Mouse (Mus musculus) cortical plate, adult 2 months (tissue): ENCODE measurements around the gene Rheb. TPM values are rescaled to one million over a fixed set of nuclear protein-coding genes. Genes with fewer than 3 reads are reported as not detected.

Source experiments
- H3K27ac ChIP-seq: fragments of 200-500 bp; 2 replicates; pipeline ENCODE4 v1.5.1; 2012; ENCODE audit warnings: low read length, control low read depth, inconsistent platforms; ENCODE audit not compliant: insufficient read depth
- H3K4me1 ChIP-seq: fragments of 200-500 bp; 2 replicates; pipeline ENCODE4 v1.6.1; 2011; ENCODE audit warnings: low read length; ENCODE audit not compliant: control insufficient read depth, insufficient read depth
- H3K4me3 ChIP-seq: fragments of 200-500 bp; 2 replicates; pipeline ENCODE4 v1.5.1; 2011; ENCODE audit warnings: mild to moderate bottlenecking, low read length, control low read depth; ENCODE audit not compliant: insufficient read depth
- CTCF ChIP-seq: fragments of 200-500 bp; IDR thresholded peaks from 2 replicates; pipeline ENCODE4 v1.5.1; 2011; ENCODE audit warnings: mild to moderate bottlenecking, control low read depth, low read length; ENCODE audit not compliant: insufficient read depth; ENCODE audit errors: extremely low read depth
- POLR2A ChIP-seq: fragments of 200-500 bp; IDR thresholded peaks from 2 replicates; pipeline ENCODE4 v1.6.1; 2011; ENCODE audit warnings: mild to moderate bottlenecking, low read length, control low read depth; ENCODE audit not compliant: insufficient read depth; ENCODE audit errors: extremely low read depth
- polyA plus RNA-seq: library from polyadenylated mRNA; depleted of rRNA; stranded (reverse); fragments of >200 nt; gene quantifications from 2 replicates; pipeline ENCODE4 v1.2.3, GENCODE M21; 2012

Gene Rheb
- polyA plus RNA-seq, 1 experiment = 103 TPM

GRCm38 (mm10) chr5:24843841-24844240 is 1.4 kb upstream of the Rheb start:
- peak overlapping the region; percentile 90; the same call in 1 of the 2 replicates for H3K27ac ChIP-seq
- peaks cover 3% of the 10 kb centered on the region; the same call in 1 of the 2 replicates for H3K4me1 ChIP-seq
- H3K4me3 ChIP-seq = no peak overlapping the region
- TF ChIP-seq CTCF (no peak), POLR2A (no peak)

GRCm38 (mm10) chr5:24843103-24843475 is 665 bp upstream of the Rheb start:
- TF ChIP-seq CTCF = no peak
- no peak for TF ChIP-seq POLR2A
- Histone ChIP-seq H3K27ac (peak overlapping the region; percentile 90), H3K4me1 (peaks cover 3% of the 10 kb centered on the region; the same call in 1 of the 2 replicates), H3K4me3 (peak overlapping the region; percentile 70)

- TF ChIP-seq POLR2A (no peak), CTCF (no peak)
- peak overlapping the region; percentile 70 for H3K4me3 ChIP-seq
- peaks cover 3% of the 10 kb centered on the region; the same call in 1 of the 2 replicates for H3K4me1 ChIP-seq
- H3K27ac ChIP-seq = peak overlapping the region; percentile 99
Observed at GRCm38 (mm10) chr5:24841662-24842273, 656 bp downstream of the Rheb start.

GRCm38 (mm10) chr5:24840975-24841431 is 1.4 kb downstream of the Rheb start:
- Histone ChIP-seq H3K4me1 (peaks cover 3% of the 10 kb centered on the region; the same call in 1 of the 2 replicates), H3K27ac (no peak overlapping the region), H3K4me3 (peak overlapping the region; percentile 70)
- no peak for TF ChIP-seq CTCF
- no peak for TF ChIP-seq POLR2A

GRCm38 (mm10) chr5:24834491-24834890 is 7.9 kb downstream of the Rheb start:
- TF ChIP-seq CTCF (no peak), POLR2A (no peak)
- Histone ChIP-seq H3K4me3 (no peak overlapping the region), H3K27ac (no peak overlapping the region), H3K4me1 (peaks cover 7% of the 10 kb centered on the region; the same call in 1 of the 2 replicates)

- Histone ChIP-seq H3K27ac (no peak overlapping the region), H3K4me1 (peaks cover 8% of the 10 kb centered on the region; the same call in 1 of the 2 replicates), H3K4me3 (no peak overlapping the region)
- TF ChIP-seq CTCF = no peak
- TF ChIP-seq POLR2A = no peak
Observed at GRCm38 (mm10) chr5:24831912-24832311, 10.5 kb downstream of the Rheb start.

GRCm38 (mm10) chr5:24828446-24828845 is 14.0 kb downstream of the Rheb start:
- no peak overlapping the region for H3K4me3 ChIP-seq
- peaks cover 10% of the 10 kb centered on the region for H3K4me1 ChIP-seq
- no peak overlapping the region for H3K27ac ChIP-seq
- no peak for TF ChIP-seq CTCF
- TF ChIP-seq POLR2A = no peak

- Histone ChIP-seq H3K4me1 (peaks cover 10% of the 10 kb centered on the region), H3K4me3 (no peak overlapping the region), H3K27ac (no peak overlapping the region)
- TF ChIP-seq CTCF = no peak
- no peak for TF ChIP-seq POLR2A
Observed at GRCm38 (mm10) chr5:24827173-24827572, 15.3 kb downstream of the Rheb start.

GRCm38 (mm10) chr5:24826056-24826770 is 16.2 kb downstream of the Rheb start:
- Histone ChIP-seq H3K4me3 (no peak overlapping the region), H3K27ac (no peak overlapping the region), H3K4me1 (peaks cover 13% of the 10 kb centered on the region)
- TF ChIP-seq CTCF (no peak), POLR2A (no peak)
